Mouse (Mus musculus): Measurements from ENCODE around the gene Mlip.

- TF ChIP-seq POLR2A (IDR thresholded peaks at IDR 0.05; ENCODE audit: borderline replicate concordance, low read depth, low read length) (no peak), CTCF (IDR thresholded peaks at IDR 0.05; ENCODE audit: low read depth, low read length) (no peak)
These were observed 192.4 kb downstream of the Mlip start for GRCm38 (mm10) chr9:77160277-77160926.
